Mouse (Mus musculus) liver, adult 10 weeks (tissue): ENCODE data around the gene Gstm5. TPM values are rescaled to one million over a fixed set of nuclear protein-coding genes. Genes with fewer than 3 reads are reported as not detected.

Experiments used
- polyA plus RNA-seq: library from polyadenylated mRNA; stranded (reverse); fragments of 350-450 nt; fragmentation: Illumina TruSeq; extraction: RNeasy Lipid Tissue Mini Kit (QIAGEN cat#74804); gene quantifications from one replicate; pipeline ENCODE4 v1.2.3, GENCODE M21; 2014; ENCODE audit warnings: low read depth, low replicate concordance

Gene Gstm5
- 20.2 TPM for polyA plus RNA-seq

DNA sequence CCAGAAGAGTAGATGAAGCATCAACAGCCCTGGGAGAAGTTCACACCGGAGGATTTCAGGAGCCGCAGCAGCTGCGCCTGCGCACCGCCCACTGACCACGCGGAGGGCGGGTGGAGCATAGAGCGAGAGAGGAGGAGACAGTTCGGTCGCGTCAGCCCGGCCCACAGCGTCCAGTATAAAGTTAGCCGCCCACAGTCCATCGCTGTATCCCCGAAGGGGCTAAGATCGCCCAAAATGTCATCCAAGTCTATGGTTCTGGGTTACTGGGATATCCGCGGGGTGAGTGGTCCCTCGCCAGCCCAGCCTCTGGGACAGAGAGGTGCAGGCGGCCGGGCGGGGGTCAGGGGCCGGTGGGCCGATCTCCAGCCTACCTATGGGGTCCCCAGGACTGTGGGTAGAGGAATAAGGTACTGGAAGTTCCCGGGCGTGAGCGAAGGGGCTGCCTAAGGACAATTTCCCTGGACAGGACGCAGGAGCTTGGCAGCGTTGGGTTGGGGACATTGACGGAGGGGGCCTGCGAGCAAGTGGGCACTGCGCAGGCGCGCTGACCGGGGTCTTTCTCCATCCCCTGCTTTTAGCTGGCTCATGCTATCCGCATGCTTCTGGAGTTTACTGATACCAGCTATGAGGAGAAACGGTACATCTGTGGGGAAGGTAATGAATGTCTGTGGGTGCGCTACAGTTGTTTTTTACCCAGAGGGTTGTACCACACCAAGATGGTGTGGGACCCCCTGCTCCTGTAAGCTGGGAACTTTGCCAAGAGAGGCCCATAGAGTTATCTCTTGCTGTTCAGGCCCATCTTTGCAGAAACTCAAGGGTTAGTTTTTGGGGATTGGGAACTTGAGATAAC is at the start of gene Gstm5:
TSS of gene Gstm5 (plus strand) at position 102 of the 850 bp plus-strand sequence.

DNA sequence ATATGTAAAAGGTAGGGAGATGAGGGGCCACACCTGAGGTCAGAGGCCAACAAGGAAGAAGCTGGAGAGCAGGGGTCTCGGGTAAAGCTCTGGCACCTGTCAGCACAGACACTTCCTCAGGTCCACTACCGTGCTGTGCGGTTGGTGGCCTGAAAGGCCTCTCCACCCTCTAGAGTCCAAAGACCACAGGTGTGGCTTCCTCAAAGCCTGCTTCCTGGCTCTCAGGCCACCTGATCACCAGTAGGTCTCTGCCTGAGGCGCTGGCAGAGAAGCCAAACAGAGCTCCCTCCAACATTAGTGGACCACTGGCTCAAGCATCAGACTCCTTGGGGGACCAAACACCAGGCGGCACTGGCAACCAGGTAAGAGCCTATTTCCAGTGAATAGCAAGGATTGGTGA is 18.6 kb upstream of the Gstm5 start, which contains the start of gene Eps8l3:
TSS of gene Eps8l3 (plus strand) at position 225 of the 400 bp plus-strand sequence.

DNA sequence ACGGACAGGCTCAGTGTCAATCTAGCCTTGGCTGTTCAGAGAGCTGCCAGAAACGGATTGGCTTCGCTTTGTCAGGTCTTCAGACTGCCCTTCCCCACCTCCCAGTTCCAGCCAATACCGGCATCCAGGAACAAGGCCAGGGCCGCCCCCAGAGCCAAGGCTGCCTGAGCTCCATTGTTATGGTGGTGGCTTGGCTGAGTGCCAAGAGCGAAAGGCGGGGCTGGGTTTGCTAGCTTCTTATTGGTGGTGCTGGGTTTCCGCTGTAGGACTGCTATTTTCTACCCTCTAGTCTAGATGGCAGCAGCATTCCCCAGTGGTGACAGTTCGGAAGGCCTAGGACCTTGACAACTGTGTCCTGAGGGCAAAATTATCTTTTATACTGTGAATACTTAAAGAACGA is 36.0 kb downstream of the Gstm5 start, which contains the start of gene Gstm7:
TSS of gene Gstm7 (minus strand) at position 148 of the 400 bp plus-strand sequence.

DNA sequence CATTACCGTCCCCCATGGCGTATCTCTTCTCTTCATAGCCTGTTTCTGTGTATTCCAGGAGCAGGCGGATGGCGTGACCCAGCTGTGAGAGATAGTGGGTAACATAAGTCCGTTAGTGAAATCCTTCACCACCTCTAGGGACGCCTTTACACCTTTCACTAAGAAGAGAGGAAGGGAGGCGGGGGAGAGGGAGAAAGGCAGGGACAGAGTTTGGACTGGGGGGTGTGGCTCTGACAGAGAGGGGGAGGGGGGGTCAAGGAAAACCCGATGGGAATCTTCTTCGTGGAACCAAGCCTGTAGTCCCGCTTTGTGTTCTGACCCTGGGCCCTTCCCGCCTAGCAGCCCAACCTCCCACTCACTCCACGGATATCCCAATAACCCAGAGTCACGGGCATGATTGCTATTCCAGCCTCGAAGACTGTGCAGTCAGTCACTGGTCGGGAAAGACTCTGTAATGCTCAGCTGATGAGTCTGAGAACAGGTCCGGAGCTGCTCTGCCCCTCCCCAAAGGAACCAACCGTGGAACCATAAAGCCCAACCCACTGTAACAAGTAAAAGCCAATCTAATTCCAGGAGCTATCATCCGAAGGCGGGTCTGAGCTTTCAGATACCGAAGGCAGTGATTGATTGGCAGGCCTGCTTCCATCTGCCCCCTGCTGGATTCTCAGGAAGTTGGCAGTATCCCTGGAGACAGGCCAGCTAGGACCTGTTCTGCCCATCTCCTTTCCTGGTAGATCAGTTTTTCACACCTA is 47.8 kb downstream of the Gstm5 start, which contains the start of gene Gstm6:
TSS of gene Gstm6 (minus strand) at position 511 of the 752 bp plus-strand sequence.

Other genes with a start within 250 kb of the Gstm5 start
- gene Ahcyl1, start 199.3 kb upstream of the Gstm5 start, polyA plus RNA-seq, result 120 TPM
- gene Csf1, start 135.4 kb upstream of the Gstm5 start, polyA plus RNA-seq, result 4.7 TPM
- not detected for gene Eps8l3, start 18.6 kb upstream of the Gstm5 start, polyA plus RNA-seq
- 26.7 TPM for gene Gstm7, start 36.0 kb downstream of the Gstm5 start, polyA plus RNA-seq
- 96.2 TPM for gene Gstm6, start 47.9 kb downstream of the Gstm5 start, polyA plus RNA-seq
- 31.2 TPM for gene Gstm3, start 73.5 kb downstream of the Gstm5 start, polyA plus RNA-seq
- gene Gstm2, start 90.6 kb downstream of the Gstm5 start, polyA plus RNA-seq, result 81.4 TPM
- gene Gstm1, start 122.2 kb downstream of the Gstm5 start, polyA plus RNA-seq, result 506 TPM
- 25.8 TPM for gene Gstm4, start 149.1 kb downstream of the Gstm5 start, polyA plus RNA-seq
- gene Ampd2, start 190.8 kb downstream of the Gstm5 start, polyA plus RNA-seq, result 6.4 TPM
- gene Gnat2, start 197.0 kb downstream of the Gstm5 start, polyA plus RNA-seq, result 0.95 TPM